Mouse (Mus musculus) frontal cortex, adult 2 months (tissue): Measurements from ENCODE around the gene Tpm4. TPM values are rescaled to one million over a fixed set of nuclear protein-coding genes. Genes with fewer than 3 reads are reported as not detected.
"Not testable (repeated sequence)": the region's sequence is repeated elsewhere in the genome, so short reads cannot be mapped to it uniquely, and the experiment has no call there.

Experiments
- DNase-seq, 2 experiments: peaks; one replicate each; pipeline ENCODE4 v3.0.0; 2022; ENCODE audit warnings: low spot score in 1 of 2; ENCODE audit errors: extremely low spot score in 1 of 2
- polyA plus RNA-seq: library from polyadenylated mRNA; depleted of rRNA; stranded (reverse); fragments of >200 nt; gene quantifications from 2 replicates; pipeline ENCODE4 v1.2.3, GENCODE M21; 2012; rRNA removed

Gene Tpm4
- 41.6 and 48.7 TPM in 2 replicates for polyA plus RNA-seq

- peak in 1 of 2 experiments; percentile 12 for DNase-seq
Observed at GRCm38 (mm10) chr8:72134756-72135445, at the start of gene Tpm4. Gene Tpm4 (plus strand): TSS chr8:72134975.

GRCm38 (mm10) chr8:72087611-72088010 is 47.2 kb upstream of the Tpm4 start:
- DNase-seq: not testable (repeated sequence)

GRCm38 (mm10) chr8:72096721-72097120 is 38.1 kb upstream of the Tpm4 start:
- not testable (repeated sequence) for DNase-seq

- peak in 1 of 2 experiments; percentile 9 for DNase-seq
Observed at GRCm38 (mm10) chr8:72099377-72100103, 35.2 kb upstream of the Tpm4 start.

- no peak for DNase-seq
Observed at GRCm38 (mm10) chr8:72105165-72105564, 29.6 kb upstream of the Tpm4 start.

- DNase-seq: no peak
Observed at GRCm38 (mm10) chr8:72106740-72107139, 28.0 kb upstream of the Tpm4 start, which contains the start of gene Olfr374. Gene Olfr374 (plus strand): TSS chr8:72107040.

GRCm38 (mm10) chr8:72110876-72111275 is 23.9 kb upstream of the Tpm4 start:
- DNase-seq: no peak

- no peak for DNase-seq
Observed at GRCm38 (mm10) chr8:72112486-72112885, 22.3 kb upstream of the Tpm4 start.

GRCm38 (mm10) chr8:72115202-72115601 is 19.6 kb upstream of the Tpm4 start:
- DNase-seq: no peak

GRCm38 (mm10) chr8:72118616-72119015 is 16.2 kb upstream of the Tpm4 start:
- no peak for DNase-seq

- DNase-seq: not testable (repeated sequence)
Observed at GRCm38 (mm10) chr8:72121486-72121885, 13.3 kb upstream of the Tpm4 start.

- no peak for DNase-seq
Observed at GRCm38 (mm10) chr8:72121997-72122396, 12.8 kb upstream of the Tpm4 start.

GRCm38 (mm10) chr8:72127834-72128233 is 6.9 kb upstream of the Tpm4 start:
- no peak for DNase-seq

- no peak for DNase-seq
Observed at GRCm38 (mm10) chr8:72131251-72131650, 3.5 kb upstream of the Tpm4 start.

- DNase-seq: no peak
Observed at GRCm38 (mm10) chr8:72131901-72132300, 2.9 kb upstream of the Tpm4 start.

GRCm38 (mm10) chr8:72132417-72132816 is 2.4 kb upstream of the Tpm4 start:
- DNase-seq: no peak

- DNase-seq: no peak
Observed at GRCm38 (mm10) chr8:72132891-72133290, 1.9 kb upstream of the Tpm4 start.

GRCm38 (mm10) chr8:72133507-72133906 is 1.3 kb upstream of the Tpm4 start:
- DNase-seq: no peak

- peak in 1 of 2 experiments; percentile 24 for DNase-seq
Observed at GRCm38 (mm10) chr8:72135446-72136301, 899 bp downstream of the Tpm4 start.

GRCm38 (mm10) chr8:72136302-72136978 is 1.7 kb downstream of the Tpm4 start:
- peak in 1 of 2 experiments; percentile 41 for DNase-seq
